Mouse (Mus musculus) hindbrain, embryonic 13.5 days (tissue): ENCODE results near the gene Gmppa. TPM values are rescaled to one million over a fixed set of nuclear protein-coding genes. Genes with fewer than 3 reads are reported as not detected.

Source experiments
- ATAC-seq: fragments of 200-750 bp; cut with Nextera tagmentation; 2 replicates; pipeline ENCODE4 v1.8.0; 2017; ENCODE audit warnings: moderate TSS enrichment; ENCODE audit not compliant: low FRiP score
- H3K27ac ChIP-seq: fragments of 300-500 bp; sonication (generic); 2 replicates; pipeline ENCODE4 v1.5.1; 2015; ENCODE audit warnings: inconsistent platforms, mild to moderate bottlenecking, moderate library complexity
- H3K27me3 ChIP-seq: fragments of 300-500 bp; sonication (generic); 2 replicates; pipeline ENCODE4 v1.6.1; 2015; ENCODE audit warnings: mild to moderate bottlenecking, inconsistent platforms
- H3K36me3 ChIP-seq: fragments of 300-500 bp; sonication (generic); 2 replicates; pipeline ENCODE4 v1.6.1; 2015; ENCODE audit warnings: mild to moderate bottlenecking, inconsistent platforms
- H3K4me1 ChIP-seq: fragments of 300-500 bp; sonication (generic); replicated peaks from 2 replicates; pipeline ENCODE4 v1.6.1; 2015; ENCODE audit warnings: inconsistent platforms
- H3K4me2 ChIP-seq: fragments of 300-500 bp; sonication (generic); 2 replicates; pipeline ENCODE4 v1.6.1; 2015; ENCODE audit warnings: inconsistent platforms, mild to moderate bottlenecking, moderate library complexity
- H3K4me3 ChIP-seq: fragments of 300-500 bp; sonication (generic); 2 replicates; pipeline ENCODE4 v1.5.1; 2015; ENCODE audit warnings: mild to moderate bottlenecking, inconsistent platforms
- H3K9ac ChIP-seq: fragments of 300-500 bp; sonication (generic); 2 replicates; pipeline ENCODE4 v1.6.1; 2015; ENCODE audit warnings: mild to moderate bottlenecking, inconsistent platforms
- H3K9me3 ChIP-seq: fragments of 300-500 bp; sonication (generic); 2 replicates; pipeline ENCODE4 v1.6.1; 2016; ENCODE audit warnings: inconsistent platforms
- WGBS: fragments of 180-500 bp; shearing (Covaris S2); methylation state at CpG from one replicate; pipeline ENCODE4 v1.1.7; 2015; 5-methylcytosine and 5-hydroxymethylcytosine counted together
- polyA plus RNA-seq: library from polyadenylated mRNA; unstranded; fragments of >200 nt; fragmentation: Nextera tagmentation; extraction: Ambion mirVana; gene quantifications from 2 replicates; pipeline ENCODE4 v1.2.1, GENCODE M21; 2015

The Gmppa gene
- polyA plus RNA-seq, 1 experiment from 2014 or later: 84.4 TPM

DNA sequence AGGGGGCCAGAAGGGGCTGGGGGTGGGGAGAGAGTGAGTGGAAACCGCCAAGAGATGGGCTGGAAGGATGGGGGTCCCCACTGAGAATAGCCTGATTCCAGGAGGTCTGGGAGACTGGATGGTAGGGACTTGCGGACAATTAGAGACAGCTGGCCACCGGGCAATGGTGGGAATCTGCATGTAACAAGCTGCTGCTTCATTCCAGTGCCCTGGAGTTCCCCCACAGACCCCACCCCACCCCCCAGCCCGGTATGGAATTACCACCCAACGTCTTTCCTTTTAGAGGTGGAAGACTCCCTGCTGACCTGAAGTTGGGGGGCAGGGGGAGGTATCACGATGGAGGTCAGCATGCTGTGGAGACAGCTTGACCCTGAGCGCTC lies 12.3 kb downstream of the Gmppa start:
- H3K4me3 ChIP-seq: no peak overlapping the region
- WGBS: 2% methylated on average over 7 of the region's 7 CpGs
- no peak for ATAC-seq
- peak overlapping the region; percentile 71 for H3K4me2 ChIP-seq
- peak overlapping the region; percentile 93 for H3K27ac ChIP-seq
- H3K4me1 ChIP-seq: peaks cover 100% of the 10 kb centered on the region
- H3K9ac ChIP-seq: peak overlapping the region; percentile 51
- no peaks in the 10 kb centered on the region for H3K36me3 ChIP-seq
- peaks cover 52% of the 10 kb centered on the region for H3K27me3 ChIP-seq
- H3K9me3 ChIP-seq: no peaks in the 10 kb centered on the region

DNA sequence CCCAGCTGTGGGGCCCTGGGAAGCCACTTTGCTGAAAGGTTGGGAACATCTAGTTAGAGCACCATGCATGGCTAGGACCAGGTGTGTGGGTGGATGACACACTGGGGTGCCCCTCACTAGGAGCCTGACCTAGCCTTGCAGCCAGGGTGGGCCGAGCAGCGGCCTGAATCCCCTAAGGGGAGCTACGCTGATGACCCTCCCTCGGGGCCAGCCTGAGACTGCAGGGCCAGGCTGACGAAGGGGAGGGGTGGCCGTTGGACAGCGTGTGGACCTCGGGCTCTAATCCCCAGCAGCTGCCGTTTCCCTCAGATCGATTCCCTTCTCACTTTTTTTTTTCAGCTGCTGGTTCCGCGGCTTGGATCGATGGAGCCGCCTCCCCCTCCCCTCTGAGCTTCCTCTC lies 13.2 kb downstream of the Gmppa start:
- 2% methylated on average over 14 of the region's 14 CpGs for WGBS
- Histone ChIP-seq H3K36me3 (no peaks in the 10 kb centered on the region), H3K27me3 (peaks cover 58% of the 10 kb centered on the region), H3K4me3 (no peak overlapping the region), H3K27ac (peak overlapping the region; percentile 93), H3K4me1 (peaks cover 100% of the 10 kb centered on the region), H3K9me3 (no peaks in the 10 kb centered on the region), H3K4me2 (peak overlapping the region; percentile 71), H3K9ac (peak overlapping the region; percentile 59; the same call in 1 of the 2 replicates)
- no peak for ATAC-seq

- 3% methylated on average over 8 of the region's 8 CpGs for WGBS
- H3K27ac ChIP-seq: peak overlapping the region; percentile 93
- peak overlapping the region; percentile 78 for H3K9ac ChIP-seq
- H3K4me3 ChIP-seq: peak overlapping the region; percentile 41
- peaks cover 62% of the 10 kb centered on the region for H3K27me3 ChIP-seq
- H3K4me1 ChIP-seq: peaks cover 99% of the 10 kb centered on the region
- H3K4me2 ChIP-seq: peak overlapping the region; percentile 71
- H3K36me3 ChIP-seq: no peaks in the 10 kb centered on the region
- H3K9me3 ChIP-seq: no peaks in the 10 kb centered on the region
- ATAC-seq: no peak
These were observed 13.8 kb downstream of the Gmppa start for GRCm38 (mm10) chr1:75449377-75450135.

DNA sequence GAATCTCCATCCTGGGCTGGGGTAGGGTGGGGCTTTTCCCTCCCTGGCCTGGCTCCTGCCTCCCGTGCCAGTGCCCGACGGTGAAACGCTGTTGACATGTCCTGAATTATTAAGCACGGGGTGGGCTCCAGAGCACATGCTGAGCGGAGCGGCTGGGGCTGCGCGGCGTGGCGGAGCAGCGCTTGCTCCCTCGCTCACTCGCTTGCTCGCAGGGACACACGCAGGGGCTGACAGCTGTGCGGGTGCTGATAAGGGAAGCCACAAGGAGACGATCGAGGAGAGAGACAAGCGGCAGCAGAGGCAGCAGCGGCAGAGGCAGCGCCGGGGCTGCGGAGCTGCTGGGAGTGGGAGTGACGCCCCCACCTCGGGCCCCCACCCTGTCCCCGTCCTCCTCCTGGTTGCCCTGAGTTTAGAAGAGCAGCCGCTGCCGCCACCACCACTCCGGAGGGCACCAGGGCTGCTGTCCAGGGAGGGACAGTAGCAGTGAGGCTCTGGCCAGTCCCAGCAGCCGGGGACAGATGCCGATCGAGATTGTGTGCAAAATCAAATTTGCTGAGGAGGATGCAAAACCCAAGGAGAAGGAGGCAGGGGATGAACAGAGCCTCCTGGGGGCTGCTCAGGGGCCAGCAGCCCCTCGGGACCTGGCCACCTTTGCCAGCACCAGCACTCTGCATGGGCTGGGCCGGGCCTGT lies 14.7 kb downstream of the Gmppa start, which contains the start of gene Asic4:
Asic4 (plus strand) TSS at position 123 of the 692 bp plus-strand sequence.
- Histone ChIP-seq H3K9me3 (no peaks in the 10 kb centered on the region), H3K4me1 (peaks cover 98% of the 10 kb centered on the region), H3K27me3 (peaks cover 66% of the 10 kb centered on the region), H3K4me2 (peak within 1 kb of the TSS; percentile 71), H3K27ac (peak within 1 kb of the TSS; percentile 93), H3K4me3 (peak within 1 kb of the TSS; percentile 41), H3K9ac (peak within 1 kb of the TSS; percentile 78), H3K36me3 (no peaks in the 10 kb centered on the region)
- no peak for ATAC-seq
- WGBS: 2% methylated on average over 35 of the region's 35 CpGs

GRCm38 (mm10) chr1:75451900-75452299 lies 16.2 kb downstream of the Gmppa start:
- ATAC-seq: no peak
- no peaks in the 10 kb centered on the region for H3K36me3 ChIP-seq
- peaks cover 69% of the 10 kb centered on the region for H3K27me3 ChIP-seq
- peak overlapping the region; percentile 93 for H3K27ac ChIP-seq
- H3K9me3 ChIP-seq: no peaks in the 10 kb centered on the region
- H3K4me1 ChIP-seq: peaks cover 98% of the 10 kb centered on the region
- peak overlapping the region; percentile 71 for H3K4me2 ChIP-seq
- peak overlapping the region; percentile 78 for H3K9ac ChIP-seq
- H3K4me3 ChIP-seq: peak overlapping the region; percentile 41
- 54% methylated on average over 5 of the region's 5 CpGs for WGBS

DNA sequence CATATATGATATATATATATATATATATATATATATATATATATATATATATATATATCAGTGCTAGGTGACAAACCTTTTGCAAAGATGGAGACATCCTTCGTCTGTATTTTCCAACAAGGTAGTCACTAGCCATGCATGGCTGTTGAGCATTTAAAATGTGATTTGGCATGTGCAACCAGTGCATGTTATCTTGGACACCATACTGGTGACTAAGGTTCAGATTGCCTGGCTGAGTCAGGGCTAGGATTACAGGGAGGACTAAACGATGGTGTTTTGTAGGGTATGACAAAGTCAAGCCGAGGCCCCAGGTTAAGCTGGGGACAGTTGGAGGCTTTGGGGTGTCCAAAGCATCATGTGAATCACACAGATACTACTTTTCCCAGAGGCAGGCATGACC lies 19.7 kb downstream of the Gmppa start:
- Histone ChIP-seq H3K36me3 (no peaks in the 10 kb centered on the region), H3K27me3 (peaks cover 55% of the 10 kb centered on the region), H3K27ac (peak overlapping the region; percentile 70), H3K4me1 (peaks cover 89% of the 10 kb centered on the region), H3K4me3 (no peak overlapping the region), H3K4me2 (peak overlapping the region; percentile 23; the same call in 1 of the 2 replicates), H3K9ac (0 out of 2 replicates have a peak overlapping the region, but pooled peaks have one; percentile 6), H3K9me3 (no peaks in the 10 kb centered on the region)
- no peak for ATAC-seq
- 77% methylated on average over 3 of the region's 3 CpGs for WGBS

GRCm38 (mm10) chr1:75455948-75456347 lies 20.2 kb downstream of the Gmppa start:
- WGBS: 11% methylated on average over 5 of the region's 5 CpGs
- no peaks in the 10 kb centered on the region for H3K36me3 ChIP-seq
- H3K4me3 ChIP-seq: no peak overlapping the region
- peak overlapping the region; percentile 70 for H3K27ac ChIP-seq
- 0 out of 2 replicates have a peak overlapping the region, but pooled peaks have one; percentile 6 for H3K9ac ChIP-seq
- peak; percentile 52 for ATAC-seq
- no peaks in the 10 kb centered on the region for H3K9me3 ChIP-seq
- H3K27me3 ChIP-seq: peaks cover 50% of the 10 kb centered on the region
- peaks cover 84% of the 10 kb centered on the region for H3K4me1 ChIP-seq
- peak overlapping the region; percentile 23 for H3K4me2 ChIP-seq

GRCm38 (mm10) chr1:75456746-75457564 lies 21.2 kb downstream of the Gmppa start:
- peak overlapping the region; percentile 85 for H3K27ac ChIP-seq
- WGBS: 5% methylated on average over 14 of the region's 14 CpGs
- H3K4me3 ChIP-seq: no peak overlapping the region
- no peaks in the 10 kb centered on the region for H3K36me3 ChIP-seq
- H3K4me2 ChIP-seq: peak overlapping the region; percentile 54
- H3K27me3 ChIP-seq: peaks cover 42% of the 10 kb centered on the region
- H3K9ac ChIP-seq: 0 out of 2 replicates have a peak overlapping the region, but pooled peaks have one; percentile 15
- H3K9me3 ChIP-seq: no peaks in the 10 kb centered on the region
- ATAC-seq: no peak
- peaks cover 74% of the 10 kb centered on the region for H3K4me1 ChIP-seq

- H3K27me3 ChIP-seq: peaks cover 38% of the 10 kb centered on the region
- H3K4me3 ChIP-seq: no peak overlapping the region
- ATAC-seq: no peak
- WGBS: 2% methylated on average over 9 of the region's 10 CpGs
- H3K4me2 ChIP-seq: peak overlapping the region; percentile 54
- H3K9ac ChIP-seq: peak overlapping the region; percentile 58; the same call in 1 of the 2 replicates
- H3K27ac ChIP-seq: peak overlapping the region; percentile 85
- H3K36me3 ChIP-seq: no peaks in the 10 kb centered on the region
- H3K9me3 ChIP-seq: no peaks in the 10 kb centered on the region
- peaks cover 67% of the 10 kb centered on the region for H3K4me1 ChIP-seq
These were observed 21.9 kb downstream of the Gmppa start for GRCm38 (mm10) chr1:75457710-75458024.

GRCm38 (mm10) chr1:75458025-75458788 lies 22.5 kb downstream of the Gmppa start:
- peak; percentile 50 for ATAC-seq
- no peaks in the 10 kb centered on the region for H3K9me3 ChIP-seq
- peak overlapping the region; percentile 54 for H3K4me2 ChIP-seq
- H3K27me3 ChIP-seq: peaks cover 34% of the 10 kb centered on the region
- no peaks in the 10 kb centered on the region for H3K36me3 ChIP-seq
- peak overlapping the region; percentile 30 for H3K4me3 ChIP-seq
- peaks cover 62% of the 10 kb centered on the region for H3K4me1 ChIP-seq
- H3K9ac ChIP-seq: peak overlapping the region; percentile 58
- H3K27ac ChIP-seq: peak overlapping the region; percentile 85
- WGBS: 2% methylated on average over 42 of the region's 42 CpGs
